Mouse (Mus musculus): Measurements from ENCODE around the gene Wfdc3.

Wfdc3 gene

GRCm38 (mm10) chr2:164773989-164774364, 28.2 kb upstream of the Wfdc3 start:
- no peak for DNase-seq

DNA sequence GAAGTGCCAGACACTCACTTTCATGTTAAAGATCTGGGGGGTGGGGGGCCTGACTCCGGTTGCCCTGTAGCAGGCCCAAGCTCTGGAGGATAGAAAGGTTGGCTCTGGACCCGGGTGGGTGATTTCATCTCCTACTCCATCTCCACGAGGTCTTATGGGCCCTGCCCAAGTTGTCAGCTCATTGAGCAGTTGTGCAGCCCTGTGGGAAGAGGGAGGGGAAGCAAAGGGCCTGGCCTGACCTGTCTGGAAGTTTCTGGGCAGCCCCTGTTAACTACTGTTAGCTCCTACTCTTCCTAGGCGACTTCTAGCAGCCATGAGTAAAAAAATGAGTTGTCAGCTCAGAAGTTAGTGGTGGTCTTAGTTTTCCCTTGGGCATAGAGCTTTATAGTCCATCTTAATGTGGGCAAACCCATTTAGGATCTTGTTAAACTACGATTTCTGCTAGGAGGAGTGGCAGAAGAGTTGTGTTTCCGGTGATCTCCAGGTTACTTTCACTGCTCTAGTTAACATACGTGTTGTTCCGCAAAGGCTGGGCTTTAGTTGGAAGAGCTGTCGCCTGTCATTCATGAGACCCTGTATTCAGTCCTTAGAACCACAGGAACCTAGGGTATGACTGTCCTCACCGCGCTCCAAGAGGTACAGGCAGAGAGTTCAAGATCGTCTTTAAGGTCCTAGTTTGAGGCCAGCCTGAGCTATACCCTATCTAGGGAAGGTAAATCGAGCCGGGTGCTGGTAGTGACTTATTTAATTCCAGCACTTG, 27.7 kb upstream of the Wfdc3 start:
- no peak for DNase-seq

DNA sequence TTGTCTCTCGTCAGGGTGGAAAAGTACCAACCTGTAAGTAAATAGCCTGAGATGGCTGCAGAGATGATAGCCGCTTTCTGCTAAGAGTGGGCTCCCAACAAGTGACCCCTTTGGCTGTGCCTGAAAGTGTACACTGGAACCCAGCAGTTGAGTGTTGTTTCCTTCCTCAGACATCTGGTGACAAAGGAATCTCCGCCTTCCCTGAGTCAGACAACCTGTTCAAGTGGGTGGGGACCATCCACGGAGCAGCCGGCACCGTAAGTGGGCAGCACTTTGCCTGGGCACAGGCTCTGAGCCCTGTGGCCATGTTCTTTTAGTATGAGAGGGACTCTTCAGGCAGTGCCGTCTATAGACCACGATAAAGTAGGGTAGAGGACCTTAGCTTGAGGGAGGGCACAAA, 25.4 kb upstream of the Wfdc3 start:
- no peak for DNase-seq

- peak; percentile 13 for DNase-seq
Observed at GRCm38 (mm10) chr2:164770279-164770678, 24.5 kb upstream of the Wfdc3 start.

DNA sequence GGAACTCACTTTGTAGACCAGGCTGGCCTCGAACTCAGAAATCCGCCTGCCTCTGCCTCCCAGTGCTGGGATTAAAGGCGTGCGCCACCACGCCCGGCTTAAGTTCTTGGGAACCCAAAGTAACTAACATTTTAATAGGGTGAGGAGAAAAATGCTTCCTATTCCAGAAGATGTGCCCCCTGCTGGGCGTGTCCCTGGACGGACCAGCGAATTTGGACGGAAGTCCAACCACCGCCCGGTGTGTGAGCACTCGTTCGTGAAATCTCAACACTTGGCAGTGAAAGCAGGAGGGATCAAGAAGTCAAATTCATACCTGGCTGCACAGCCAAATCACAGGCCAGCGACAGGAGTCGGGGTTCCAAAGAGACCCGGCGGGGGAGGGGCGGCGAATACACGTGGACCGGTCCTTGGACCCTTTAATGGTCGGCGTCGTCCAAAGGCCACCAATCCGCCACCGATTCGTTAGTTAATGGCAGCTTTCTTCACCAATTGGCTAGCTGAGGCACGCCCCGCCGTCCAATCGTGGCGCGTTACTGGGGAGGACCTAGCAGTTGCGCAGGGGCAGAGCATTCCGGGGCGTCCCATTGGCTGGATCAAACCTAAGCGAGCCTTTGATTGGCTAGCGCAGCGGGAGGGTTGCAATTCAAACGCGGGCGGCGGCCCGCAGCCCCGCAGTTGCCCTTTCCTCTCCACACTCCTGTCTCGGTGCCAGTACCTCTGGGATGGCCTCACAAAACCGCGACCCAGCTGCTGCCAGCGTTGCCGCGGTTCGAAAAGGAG, 23.7 kb upstream of the Wfdc3 start, which contains the start of gene Ube2c:
Ube2c (plus strand) TSS at position 641 of the 780 bp plus-strand sequence.
- peak; percentile 99 for DNase-seq

GRCm38 (mm10) chr2:164767812-164768540, 22.2 kb upstream of the Wfdc3 start:
- DNase-seq = peak; percentile 23

DNA sequence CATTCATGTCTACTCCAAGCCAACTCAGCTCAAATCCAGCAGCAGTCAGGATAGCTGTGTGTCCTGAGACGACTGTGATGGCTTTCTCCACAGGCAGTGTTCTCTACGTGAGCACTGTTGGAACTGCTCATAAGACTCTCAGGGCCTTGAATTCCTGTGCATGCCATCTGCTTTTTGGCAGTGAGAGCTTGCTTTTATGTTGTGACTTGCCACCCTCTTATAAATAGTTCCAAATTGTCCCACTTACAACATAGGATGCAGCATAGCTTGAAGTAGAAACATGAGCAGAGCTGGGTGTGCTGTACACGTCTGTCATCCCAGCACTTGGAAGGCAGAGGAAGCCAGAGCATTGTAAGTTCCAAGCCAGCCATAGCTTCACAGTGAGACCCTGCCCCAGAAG, 20.1 kb upstream of the Wfdc3 start:
- DNase-seq = no peak

DNA sequence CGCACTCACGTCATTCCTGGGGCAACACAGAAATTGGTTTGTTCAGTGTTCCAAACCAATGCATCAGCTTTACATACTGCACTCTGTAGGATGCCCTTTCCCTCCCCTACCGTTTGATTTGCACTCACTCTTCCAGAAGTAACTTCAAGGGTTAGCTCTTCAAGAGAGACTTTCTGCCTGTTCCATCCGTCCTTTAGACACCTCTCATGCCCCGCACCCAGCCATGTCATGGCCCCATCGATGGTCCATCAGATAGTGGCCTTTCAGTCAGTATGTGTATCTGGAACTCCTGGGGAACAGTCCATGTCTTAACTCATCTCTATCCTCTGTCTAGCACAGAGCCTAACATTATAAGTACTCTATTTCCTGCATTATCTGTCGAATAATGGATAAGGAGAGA, 16.9 kb upstream of the Wfdc3 start:
- DNase-seq = no peak

GRCm38 (mm10) chr2:164761971-164762370, 16.2 kb upstream of the Wfdc3 start:
- DNase-seq = no peak

- no peak for DNase-seq
Observed at GRCm38 (mm10) chr2:164761502-164761901, 15.8 kb upstream of the Wfdc3 start.

DNA sequence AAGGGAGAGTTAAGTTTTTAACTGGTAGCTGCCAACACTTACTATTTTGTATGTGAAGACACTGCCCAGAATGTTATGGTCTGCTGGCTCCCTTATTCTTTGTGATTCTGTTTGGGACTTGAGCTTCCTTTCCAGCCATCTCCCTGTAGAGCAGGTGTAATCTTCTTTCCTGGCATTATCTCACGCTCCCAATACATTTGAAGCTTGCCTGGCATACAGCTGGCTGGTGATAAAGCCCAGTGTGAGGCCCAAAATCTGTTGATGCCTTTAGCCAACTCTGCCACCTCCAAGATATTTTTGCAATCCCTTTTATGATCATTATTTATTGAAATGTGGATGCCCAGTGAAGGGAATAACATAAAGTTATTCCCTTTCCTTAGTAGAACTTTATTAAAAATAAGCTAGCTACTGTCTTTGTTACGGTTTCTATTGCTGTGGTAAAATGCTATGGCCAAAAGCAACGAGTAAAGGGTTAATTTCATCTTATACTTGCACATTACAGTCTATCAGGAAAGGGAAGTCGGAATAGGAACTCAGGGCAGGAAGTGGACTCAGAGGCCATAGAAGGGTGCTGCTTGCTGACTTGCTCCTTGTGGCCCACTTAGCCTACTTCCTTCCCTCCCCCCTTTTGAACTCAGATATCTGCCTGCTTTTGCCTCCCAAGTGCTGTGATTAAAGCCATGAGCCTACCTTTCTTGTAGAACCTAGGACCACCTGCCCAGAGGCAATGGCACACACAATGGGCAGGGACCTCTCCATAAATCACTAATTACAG, 14.5 kb upstream of the Wfdc3 start:
- no peak for DNase-seq

DNA sequence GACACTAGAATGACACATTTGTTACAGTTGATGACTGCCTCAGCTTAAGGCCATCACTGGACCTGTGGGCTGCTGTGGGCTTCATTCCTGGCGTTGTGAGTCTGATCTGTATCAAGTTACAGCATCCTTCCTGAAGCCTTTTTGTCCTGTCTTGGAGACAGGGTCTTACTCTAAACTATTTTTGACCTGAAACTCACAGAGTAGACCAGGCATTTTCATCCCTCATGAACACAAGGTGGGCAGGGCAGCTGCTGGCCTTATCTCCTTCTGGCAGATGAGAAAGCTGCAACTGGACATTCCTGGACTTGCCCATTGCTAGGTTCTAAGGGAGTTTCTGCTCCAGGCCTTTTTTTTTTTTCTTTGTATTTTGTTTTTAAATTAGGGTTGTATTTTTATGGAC, 13.0 kb upstream of the Wfdc3 start:
- DNase-seq = no peak

DNA sequence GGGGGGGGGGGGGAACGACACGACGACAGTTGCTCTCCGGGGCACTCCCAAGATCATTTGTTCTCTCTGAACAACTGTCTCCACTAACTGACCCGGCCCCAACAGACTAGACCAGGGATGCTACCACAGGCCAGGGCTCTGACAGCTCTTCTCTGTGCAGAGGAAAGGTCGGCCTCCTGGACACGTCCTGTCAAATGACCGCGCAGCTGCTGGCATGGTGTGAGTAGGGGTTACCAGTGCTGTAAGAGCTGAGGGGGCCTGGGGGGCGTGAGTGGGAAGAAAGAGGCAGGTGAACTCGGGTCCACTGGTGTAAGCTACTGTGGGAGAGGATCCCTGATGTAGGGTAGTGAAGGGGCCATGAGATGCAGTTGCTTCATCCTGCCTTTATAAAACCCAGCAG, 12.1 kb upstream of the Wfdc3 start:
- no peak for DNase-seq

GRCm38 (mm10) chr2:164754800-164755199, 9.1 kb upstream of the Wfdc3 start:
- no peak for DNase-seq

DNA sequence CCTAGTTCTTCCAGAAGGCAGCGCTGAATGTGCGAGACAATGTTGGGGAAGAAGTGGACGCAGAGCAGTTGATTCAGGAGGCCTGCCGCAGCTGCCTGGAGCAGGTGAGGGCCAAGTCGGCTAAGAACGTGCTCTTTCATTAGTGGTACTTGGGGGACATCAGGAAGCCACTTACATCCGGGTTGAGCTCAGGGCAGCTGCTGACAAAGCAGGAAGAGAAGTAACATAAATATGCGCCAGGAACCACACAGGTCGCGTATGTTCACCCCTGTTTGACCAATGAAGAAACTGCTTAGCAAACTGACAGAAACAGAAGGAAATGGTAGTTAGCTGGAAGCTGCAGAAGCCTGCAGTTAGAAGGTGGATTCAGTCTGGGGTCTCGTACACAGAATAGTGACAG, 8.4 kb upstream of the Wfdc3 start:
- DNase-seq = no peak

GRCm38 (mm10) chr2:164752454-164752853, 6.7 kb upstream of the Wfdc3 start:
- DNase-seq = no peak

DNA sequence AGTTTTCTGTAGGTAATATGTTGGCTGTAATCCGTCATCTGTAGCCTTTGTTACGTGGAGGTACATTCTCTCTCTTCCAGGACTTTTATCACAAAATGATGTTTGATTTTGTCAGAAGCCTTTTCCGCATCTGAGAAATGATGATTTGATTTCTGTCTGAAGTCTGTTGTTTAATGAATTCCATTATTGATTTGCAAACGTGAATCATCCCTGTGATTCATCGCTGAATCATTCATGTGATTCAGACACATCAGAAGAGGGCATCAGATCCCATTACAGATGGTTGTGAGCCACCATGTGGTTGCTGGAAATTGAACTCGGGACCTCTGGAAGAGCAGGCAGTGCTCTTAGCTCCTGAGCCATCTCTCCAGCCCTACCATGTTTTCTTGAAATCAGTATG, 3.3 kb upstream of the Wfdc3 start:
- no peak for DNase-seq

DNA sequence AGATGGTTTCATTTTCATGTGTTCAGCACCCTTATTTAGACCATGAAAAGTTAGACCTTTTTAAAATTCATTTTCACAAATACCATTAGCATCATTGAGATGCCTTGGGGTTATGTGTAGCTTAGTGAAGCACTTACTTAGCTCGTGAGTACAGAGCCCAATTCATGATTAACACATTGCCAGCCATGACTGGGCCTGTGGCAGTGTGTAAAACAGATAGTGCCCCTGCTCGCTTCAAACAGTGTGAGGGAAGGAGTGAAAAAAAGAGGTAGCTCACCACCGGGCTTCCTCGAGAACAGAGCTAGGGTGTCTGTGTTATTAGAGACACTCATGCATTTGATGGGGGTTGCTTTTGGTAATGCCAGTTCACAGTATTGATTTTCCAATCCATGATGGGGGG, 2.5 kb upstream of the Wfdc3 start:
- no peak for DNase-seq

- DNase-seq = no peak
Observed at GRCm38 (mm10) chr2:164746693-164747092, 962 bp upstream of the Wfdc3 start.

- DNase-seq = no peak
Observed at GRCm38 (mm10) chr2:164744987-164745386, 744 bp downstream of the Wfdc3 start.

- no peak for DNase-seq
Observed at GRCm38 (mm10) chr2:164739876-164740275, 5.9 kb downstream of the Wfdc3 start.

DNA sequence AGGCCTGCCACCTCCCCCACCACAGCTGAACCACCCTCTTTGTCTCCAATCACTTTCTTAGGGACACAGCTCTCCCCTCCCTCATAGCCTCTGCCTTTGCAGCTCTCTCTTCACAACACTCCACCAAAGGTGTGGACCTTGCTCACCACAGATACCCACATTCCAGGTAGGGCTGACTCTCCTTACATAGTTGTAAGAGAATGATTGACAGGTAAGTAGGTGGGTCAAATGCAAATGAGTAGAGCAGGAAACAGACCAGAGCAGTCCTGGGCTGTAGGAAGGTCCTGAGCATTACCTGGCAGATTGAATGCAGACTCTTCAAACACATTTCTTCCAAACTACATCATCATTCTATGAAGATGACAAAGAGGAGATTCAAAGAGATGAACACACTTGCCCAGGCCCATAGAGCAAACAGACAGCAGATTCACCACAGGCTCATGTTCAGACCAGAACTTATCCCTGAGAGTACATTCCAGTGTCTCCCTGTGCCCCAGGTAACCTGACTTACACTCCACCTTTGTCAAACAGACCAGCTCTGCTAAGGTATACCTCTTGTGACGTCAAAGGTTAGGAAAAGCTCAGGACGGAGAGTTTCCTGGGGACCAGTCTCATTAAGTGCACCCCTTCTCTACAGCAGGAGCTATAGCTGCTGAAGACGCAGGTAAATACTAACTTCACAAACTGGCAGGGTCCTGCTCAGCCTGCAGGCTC, 8.2 kb downstream of the Wfdc3 start:
- peak; percentile 34 for DNase-seq
